Mouse (Mus musculus) cerebellum, postnatal 4 days (tissue): Measurements from ENCODE around the gene Olfr550.
"Not testable (repeated sequence)": the region's sequence is repeated elsewhere in the genome, so short reads cannot be mapped to it uniquely, and the experiment has no call there.

Experiments used
- DNase-seq, 2 experiments: peaks; one replicate each; pipeline ENCODE4 v3.0.0; 2022; ENCODE audit warnings: low spot score in 2 of 2, mixed read lengths in 1 of 2

Gene Olfr550

DNA sequence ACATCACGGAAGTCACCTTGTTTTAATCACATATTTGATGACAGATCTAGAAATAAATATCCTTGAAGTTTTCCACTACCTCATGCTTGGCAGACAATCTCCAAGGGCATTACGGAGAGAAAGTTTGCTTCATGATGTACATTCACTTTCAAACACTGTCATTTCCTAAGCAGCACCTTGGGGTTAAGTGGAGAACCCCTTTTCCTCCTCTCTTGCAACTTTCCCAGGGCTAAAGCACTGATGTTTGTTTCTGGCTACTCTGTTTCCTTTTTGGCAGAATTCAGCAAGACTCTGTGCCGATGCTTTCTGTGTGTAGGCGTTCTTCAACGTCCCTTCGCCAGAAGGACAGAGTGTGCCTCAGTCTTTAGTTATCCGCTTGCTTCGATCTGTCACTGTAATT lies at the start of gene Olfr550:
Gene Olfr550 (plus strand): TSS at position 301 of the 400 bp plus-strand sequence.
- DNase-seq = no peak

DNA sequence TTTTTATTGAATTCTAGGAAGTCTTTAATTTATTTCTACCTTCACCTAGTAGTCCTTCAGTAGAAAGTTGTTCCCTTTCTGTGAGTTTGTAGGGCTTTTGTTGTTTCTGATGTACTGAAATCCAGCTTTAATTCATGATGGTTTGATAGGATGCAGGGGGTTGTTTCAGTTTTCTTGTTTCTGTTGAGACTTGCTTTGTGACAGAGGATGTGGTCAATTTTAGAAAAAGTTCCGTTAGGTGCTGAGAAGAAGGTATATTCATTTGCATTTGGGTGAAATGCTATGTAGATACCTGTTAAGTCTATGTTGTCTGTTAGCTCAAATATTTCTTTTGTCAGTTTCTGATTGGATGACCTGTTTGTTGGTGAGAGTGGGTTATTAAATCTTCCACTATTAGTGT lies 42.2 kb upstream of the Olfr550 start:
- DNase-seq = no peak

DNA sequence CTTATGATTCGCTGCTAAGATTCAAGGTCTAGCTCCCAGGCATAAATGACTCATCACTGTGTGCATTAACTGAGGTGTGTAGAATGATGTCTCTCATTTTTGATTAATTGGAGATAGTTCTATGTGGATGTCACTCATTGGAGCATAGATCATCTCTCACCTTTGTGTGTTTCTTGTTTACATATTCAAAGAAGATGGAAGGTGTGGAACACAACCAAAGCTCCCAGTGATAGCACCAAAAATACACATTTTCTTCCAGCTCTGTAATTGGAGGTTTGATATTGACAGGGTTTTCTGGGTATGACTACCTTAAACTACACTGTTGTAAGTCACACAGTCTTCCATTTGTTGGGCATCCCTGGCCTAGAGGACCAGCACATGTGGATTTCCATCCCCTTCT lies 36.8 kb upstream of the Olfr550 start, which contains the start of gene Olfr547:
Gene Olfr547 (plus strand): TSS at position 301 of the 400 bp plus-strand sequence.
- DNase-seq = no peak

DNA sequence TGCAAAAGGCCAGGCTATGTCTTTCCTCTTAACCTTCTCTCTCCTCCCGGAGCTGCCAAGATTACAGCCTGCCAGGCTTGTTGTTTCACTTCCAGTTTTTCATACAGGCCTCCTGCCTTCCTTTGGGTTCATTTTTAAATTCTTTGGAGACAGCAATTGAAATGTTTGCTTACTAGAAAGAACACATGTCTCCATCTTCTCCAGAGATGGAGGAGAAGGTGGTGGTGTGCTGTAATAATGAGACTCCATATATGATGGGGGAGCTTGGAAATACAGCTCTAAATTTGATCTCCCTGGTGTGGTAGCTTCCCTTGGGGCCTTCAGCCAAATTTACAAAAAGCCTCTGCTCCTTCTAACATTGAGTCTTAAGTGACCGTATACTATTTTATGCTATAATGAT lies 30.6 kb upstream of the Olfr550 start, which contains the start of gene Olfr548-ps1:
Gene Olfr548-ps1 (plus strand): TSS at position 301 of the 400 bp plus-strand sequence.
- DNase-seq = no peak

DNA sequence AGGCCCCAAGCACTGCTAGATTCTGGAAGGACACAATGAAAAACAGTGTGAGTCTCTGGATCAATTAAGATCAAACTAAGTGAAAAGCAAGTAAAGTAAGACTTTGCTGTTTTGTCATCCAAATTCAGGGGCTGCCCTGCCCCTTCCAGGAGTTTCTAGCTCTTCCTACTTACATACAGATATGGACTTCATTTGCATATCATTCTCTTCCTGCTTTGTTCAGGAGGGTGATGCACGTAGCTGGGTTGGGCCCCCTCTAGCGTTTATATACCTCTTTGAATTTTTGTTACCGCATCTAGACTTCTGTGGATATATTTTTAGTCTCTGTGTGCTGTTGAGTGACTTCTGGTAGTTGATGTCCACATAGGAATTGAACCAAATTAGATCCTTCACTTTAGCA lies 30.0 kb upstream of the Olfr550 start:
- DNase-seq = no peak

DNA sequence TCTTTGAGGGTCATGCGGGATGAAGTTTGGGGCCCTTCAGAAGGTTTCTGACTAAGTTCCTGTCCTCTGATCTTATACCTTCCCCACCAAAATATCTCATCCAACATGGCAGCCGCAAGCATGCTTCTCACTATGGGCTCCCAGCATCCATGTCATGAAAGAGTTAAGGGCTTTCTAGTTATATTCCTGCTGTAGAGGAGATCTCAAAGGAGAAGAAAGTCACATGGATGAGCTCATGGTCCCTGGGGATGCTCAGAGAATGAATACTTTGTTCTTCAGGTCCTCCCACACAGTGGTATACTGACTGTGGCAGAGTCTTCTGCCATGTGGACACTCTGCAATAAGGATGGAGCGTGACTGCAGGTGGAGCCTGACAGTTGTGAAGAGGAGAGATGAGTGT lies 21.7 kb upstream of the Olfr550 start, which contains the start of gene Olfr549:
Gene Olfr549 (plus strand): TSS at position 301 of the 400 bp plus-strand sequence.
- no peak for DNase-seq

DNA sequence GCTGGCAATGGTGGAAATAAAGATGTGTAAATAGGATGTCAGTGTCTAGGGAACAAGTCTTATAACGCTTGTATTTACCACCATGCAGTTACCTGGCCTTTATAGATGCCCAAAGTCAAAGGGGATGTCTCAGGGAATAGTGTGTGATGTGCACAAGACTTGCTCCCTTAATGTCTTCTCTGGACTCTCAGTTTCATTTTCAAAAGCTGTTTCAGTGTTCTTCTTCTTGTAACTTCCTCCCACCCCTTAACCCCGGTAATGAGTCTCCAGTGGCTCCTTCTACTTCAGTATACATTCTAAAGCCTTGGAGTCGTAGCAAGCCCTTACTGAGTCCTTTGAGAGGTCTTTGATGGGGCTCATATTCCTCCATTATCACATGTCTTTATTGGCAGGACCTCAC lies 18.0 kb upstream of the Olfr550 start:
- DNase-seq = no peak

DNA sequence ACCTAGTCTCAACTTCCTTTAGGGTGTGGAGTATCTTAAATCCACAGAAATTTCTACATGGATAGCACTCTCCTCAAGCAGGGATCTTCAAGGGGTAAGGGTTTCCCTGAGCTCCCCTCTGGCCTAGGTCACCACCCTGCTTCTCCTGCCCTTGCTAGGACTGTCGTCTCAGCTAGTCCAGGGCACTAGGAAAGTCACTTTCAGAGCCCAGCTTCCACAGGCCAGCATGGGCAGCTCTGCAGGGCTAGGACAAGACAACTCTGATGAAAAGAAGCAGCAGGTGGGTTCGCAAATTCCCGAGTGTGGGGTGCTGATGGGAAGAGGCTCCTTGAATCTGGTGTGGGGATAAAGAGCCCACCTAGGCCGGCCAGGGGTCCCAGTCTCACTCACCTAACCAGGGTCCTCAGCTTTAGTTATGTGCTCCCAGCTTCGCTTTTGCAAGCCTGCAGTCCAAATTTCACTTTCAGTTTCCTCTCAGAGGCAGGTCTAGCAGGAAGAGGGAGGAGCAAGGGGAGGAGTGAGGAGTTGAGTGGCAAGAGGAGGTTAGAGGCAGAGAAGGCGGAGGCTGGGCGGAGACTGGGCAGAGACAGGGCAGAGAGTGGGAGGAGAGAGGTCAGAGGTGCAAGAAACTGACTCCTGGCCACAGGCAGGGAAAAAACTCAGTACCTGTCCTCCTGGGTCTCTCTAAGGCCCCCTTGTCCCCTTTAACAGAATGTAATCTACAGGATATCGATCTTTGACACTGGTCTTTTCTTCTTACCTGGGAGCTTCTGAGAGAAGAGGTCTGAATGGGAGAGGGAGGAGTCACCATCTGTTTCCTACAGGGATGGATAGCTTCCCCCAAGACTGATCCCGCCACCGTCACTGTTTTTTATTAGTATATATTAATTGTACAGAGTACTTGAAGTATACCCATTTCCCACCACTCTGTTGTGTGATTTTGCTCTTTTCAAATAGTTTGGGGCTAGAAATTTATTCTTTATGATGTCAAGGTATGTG lies 5.9 kb upstream of the Olfr550 start, which contains the start of gene Trim21:
Gene Trim21 (minus strand): TSS at position 488 of the 999 bp plus-strand sequence.
- peak in 1 of 2 experiments; percentile 37 for DNase-seq

DNA sequence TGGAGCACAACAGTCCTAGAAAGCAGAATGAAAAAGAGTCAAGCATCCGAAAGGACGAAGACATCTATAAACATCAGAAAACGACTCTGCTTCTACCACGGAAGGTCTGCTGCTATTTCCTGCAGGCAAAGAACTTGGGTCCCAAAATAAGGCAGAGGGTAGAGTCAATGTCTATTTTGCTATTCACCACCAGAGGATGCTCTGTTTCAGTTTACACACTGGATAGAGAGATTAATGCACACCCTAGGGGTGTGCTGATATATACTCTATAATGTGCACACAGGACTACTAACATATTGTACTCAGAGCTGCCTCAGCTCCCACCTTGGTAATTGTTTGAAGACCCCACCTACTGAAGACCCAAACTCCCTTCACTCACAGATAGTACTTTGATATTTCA lies 5.0 kb upstream of the Olfr550 start:
- no peak for DNase-seq

DNA sequence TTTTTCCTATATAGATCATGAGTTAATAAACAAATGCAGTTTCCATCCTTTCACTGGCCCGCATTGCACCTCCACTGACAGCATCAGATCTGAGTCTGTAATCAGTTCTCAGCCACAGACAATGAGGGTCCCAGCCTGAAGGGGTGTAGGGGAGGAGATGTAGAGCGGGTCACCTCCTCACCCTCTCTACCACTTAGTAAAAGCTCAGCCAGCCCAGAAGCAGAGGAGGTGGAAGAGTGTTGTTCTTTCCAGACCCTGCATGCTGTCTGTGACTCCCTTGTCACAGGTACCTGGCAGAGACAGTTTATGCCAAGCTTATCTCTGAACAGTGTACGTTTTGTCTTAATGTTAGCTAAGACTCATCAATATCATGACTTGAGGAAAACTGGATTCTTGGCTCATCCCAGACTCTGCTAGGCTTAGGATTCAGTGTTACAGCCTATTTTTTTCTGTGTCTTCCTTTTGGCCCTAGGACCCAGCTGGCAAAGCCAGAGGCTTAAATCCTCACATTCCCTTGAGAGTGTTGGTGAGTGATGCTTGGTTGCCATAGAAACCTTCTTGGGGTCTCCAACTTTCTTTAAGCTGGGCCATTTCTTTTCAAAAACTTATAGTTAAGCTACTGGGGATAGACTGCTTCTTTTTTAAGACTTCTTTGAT lies 2.1 kb downstream of the Olfr550 start:
- DNase-seq = no peak

DNA sequence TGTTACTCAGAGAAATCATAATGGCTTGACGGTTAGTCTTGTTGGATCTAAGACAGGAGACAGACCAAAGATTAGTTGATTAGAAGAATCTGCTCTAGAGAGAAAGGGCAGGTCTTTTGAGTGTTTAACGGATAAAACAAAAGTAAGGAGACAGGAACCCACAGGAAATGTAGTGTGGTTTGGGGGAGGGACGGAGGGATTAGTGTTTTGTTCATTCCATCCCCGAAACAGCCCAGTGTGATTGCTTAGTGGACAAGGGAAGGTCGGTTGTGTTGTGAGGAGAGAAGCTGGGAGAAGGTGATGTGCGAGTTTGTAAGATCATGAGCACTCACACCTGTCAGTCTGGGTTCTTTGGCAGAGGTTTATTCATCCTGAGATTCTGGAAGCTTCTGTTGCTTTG lies 4.8 kb downstream of the Olfr550 start:
- DNase-seq = no peak

DNA sequence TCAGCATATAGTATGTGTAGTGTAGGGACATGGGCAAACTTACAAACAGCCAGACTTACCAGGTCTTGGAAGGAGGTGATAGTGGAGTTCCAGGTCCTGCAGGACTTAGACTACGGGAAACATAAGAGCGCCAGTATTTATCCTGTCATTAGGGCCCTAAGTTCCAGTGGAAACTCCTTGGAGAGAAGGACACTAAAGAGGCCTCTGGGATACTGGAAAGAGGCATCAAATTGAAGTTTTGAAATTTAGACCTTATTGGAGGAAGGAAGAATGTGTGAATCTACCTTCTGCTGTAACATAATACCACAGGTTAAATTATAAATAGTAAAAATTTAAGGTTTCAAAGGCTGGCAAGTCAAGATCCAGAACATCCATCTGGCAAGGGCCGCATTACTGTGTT lies 20.5 kb downstream of the Olfr550 start, which contains the start of gene Olfr551:
Gene Olfr551 (minus strand): TSS at position 101 of the 400 bp plus-strand sequence.
- no peak for DNase-seq

DNA sequence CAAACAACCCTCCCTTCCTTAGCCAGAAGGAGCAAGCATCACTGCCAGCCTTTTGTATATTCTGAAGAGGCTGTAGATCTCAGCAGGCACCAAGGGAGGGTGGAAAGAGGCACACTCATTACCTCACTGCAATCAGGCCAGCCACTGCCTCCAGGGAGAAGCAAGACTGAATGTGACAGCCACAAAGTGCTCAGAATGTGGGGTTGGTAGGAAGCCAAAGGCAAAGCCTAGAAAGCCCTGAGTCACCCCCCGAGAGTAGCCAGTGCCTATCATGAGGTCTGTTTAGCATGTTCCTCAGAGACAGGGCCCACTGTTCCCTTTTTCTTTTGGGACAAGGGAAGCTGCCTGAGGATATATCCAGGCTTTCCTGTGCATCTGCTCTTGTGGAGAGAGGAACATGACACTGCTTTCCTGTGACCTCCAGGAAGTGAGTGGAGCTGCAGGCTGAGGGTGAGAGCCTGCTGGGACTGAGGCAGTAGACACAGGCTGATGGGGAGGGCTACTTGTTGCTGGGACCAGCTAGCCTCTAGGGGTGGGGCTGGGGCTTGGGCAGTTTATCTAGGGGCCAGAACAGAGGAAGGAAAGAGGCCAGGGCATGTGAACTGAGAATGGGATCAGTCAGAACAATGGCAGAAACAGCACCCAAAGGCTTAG lies 26.3 kb downstream of the Olfr550 start, which contains the start of gene Olfr552:
Gene Olfr552 (plus strand): TSS at position 393 of the 654 bp plus-strand sequence.
- DNase-seq = no peak

DNA sequence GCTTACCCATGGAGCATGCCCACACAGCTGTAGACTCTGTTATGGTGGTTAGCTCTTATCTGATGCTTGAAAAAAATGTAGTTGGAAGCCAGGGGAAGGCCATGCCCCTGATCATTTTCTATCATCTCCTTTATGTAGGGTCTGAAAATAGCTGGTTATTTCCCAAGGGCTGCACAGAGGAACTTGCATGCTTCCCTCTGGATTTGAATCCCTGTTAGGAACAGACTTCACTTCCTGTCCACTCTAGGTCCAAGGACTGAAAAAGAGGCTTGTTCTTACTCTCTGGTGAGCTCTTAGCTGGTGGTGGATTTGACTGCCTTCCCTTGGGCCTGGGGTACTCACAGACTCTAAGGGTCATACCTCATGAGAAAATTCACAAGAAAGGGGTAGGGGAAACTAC lies 46.9 kb downstream of the Olfr550 start, which contains the start of gene Olfr553:
Gene Olfr553 (minus strand): TSS at position 101 of the 400 bp plus-strand sequence.
- no peak for DNase-seq

DNA sequence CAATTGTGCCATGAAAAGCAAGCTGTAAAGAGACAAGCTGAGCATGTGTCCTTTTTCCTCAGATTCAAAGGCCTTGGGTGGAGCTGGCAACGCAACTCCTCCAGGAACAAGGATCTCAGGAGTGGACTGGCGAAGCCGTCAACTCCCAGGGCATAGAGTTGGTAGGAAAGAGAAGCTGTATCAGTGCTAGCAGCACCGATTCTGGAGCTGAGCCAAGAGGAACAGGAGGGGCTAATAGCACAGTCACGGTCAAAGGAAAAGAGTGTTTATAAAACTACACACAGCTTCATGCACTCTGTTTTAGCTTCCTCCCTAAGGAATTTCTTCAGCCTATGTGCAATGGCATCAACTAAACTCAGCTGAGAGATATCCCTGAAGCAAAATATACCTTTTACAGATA lies 48.4 kb downstream of the Olfr550 start:
- DNase-seq = no peak

DNA sequence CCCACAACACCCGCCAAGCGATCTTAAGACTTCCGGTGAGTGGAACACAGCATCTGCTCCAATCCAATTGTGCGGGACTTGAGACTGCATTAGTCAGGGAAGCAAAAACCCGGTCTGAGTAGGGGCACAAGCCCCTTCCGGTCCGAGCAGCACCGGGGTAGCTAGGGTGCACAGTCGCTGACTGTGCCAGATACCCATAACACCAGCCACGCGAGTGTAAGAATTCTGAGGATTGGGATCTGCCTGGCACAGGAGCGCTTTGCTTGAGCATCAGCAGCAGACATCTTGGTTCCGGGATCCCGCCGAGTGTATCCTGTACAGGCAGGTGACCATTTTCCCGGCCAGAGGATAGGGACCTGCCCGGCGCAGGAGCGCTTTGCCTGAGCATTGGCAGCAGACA lies 49.1 kb downstream of the Olfr550 start:
- DNase-seq = not testable (repeated sequence)
